Mouse (Mus musculus) liver, adult 2 months (tissue): ENCODE measurements around the gene Smo.

Experiments
- CTCF ChIP-seq: fragments of 200-500 bp; IDR thresholded peaks from 2 replicates; pipeline ENCODE4 v1.5.1; 2011; ENCODE audit warnings: low read depth, low read length, control low read depth
- POLR2A ChIP-seq: fragments of 200-500 bp; IDR thresholded peaks from 2 replicates; pipeline ENCODE4 v1.6.1; 2011; ENCODE audit warnings: low read length, control low read depth; ENCODE audit not compliant: insufficient read depth; ENCODE audit errors: extremely low read depth

- TF ChIP-seq CTCF (no peak), POLR2A (no peak)
Measured at GRCm38 (mm10) chr6:29697548-29697947, 37.8 kb upstream of the Smo start.
